Mouse (Mus musculus) heart, postnatal 0 days (tissue): ENCODE data around the gene Cd200. TPM values are rescaled to one million over a fixed set of nuclear protein-coding genes. Genes with fewer than 3 reads are reported as not detected.
"Not testable (repeated sequence)": the region's sequence is repeated elsewhere in the genome, so short reads cannot be mapped to it uniquely, and the experiment has no call there.

Experiments
- ATAC-seq: fragments of 200-750 bp; cut with Nextera tagmentation; 2 replicates; pipeline ENCODE4 v1.8.0; 2017; ENCODE audit warnings: low read depth, moderate number of reproducible peaks, moderate library complexity; ENCODE audit not compliant: insufficient read depth
- DNase-seq: peaks from one replicate; pipeline ENCODE4 v3.0.0-alpha.2; 2016; ENCODE audit warnings: low spot score
- H3K27ac ChIP-seq: fragments of 300-500 bp; sonication (generic); 2 replicates; pipeline ENCODE4 v1.5.1; 2014; ENCODE audit warnings: low read depth, mild to moderate bottlenecking
- H3K27me3 ChIP-seq: fragments of 300-500 bp; sonication (generic); 2 replicates; pipeline ENCODE4 v1.6.1; 2014; ENCODE audit warnings: low read length, mixed read lengths; ENCODE audit not compliant: control insufficient read depth, insufficient read depth
- H3K36me3 ChIP-seq: fragments of 300-500 bp; sonication (generic); replicated peaks from 2 replicates; pipeline ENCODE4 v1.6.1; 2014; ENCODE audit warnings: low read length, mixed read lengths; ENCODE audit not compliant: control insufficient read depth, insufficient read depth
- H3K4me1 ChIP-seq: fragments of 300-500 bp; sonication (generic); 2 replicates; pipeline ENCODE4 v1.6.1; 2014; ENCODE audit warnings: antibody characterized with exemption; ENCODE audit not compliant: control insufficient read depth, insufficient read depth
- H3K4me2 ChIP-seq: fragments of 300-500 bp; sonication (generic); 2 replicates; pipeline ENCODE4 v1.6.1; 2014; ENCODE audit warnings: low read depth, mild to moderate bottlenecking, low read length, moderate library complexity
- H3K4me3 ChIP-seq: fragments of 300-500 bp; sonication (generic); 2 replicates; pipeline ENCODE4 v1.5.1; 2014; ENCODE audit warnings: low read depth, low read length
- H3K9ac ChIP-seq: fragments of 300-500 bp; sonication (generic); replicated peaks from 2 replicates; pipeline ENCODE4 v1.6.1; 2014; ENCODE audit warnings: low read depth, low read length, mixed read lengths
- H3K9me3 ChIP-seq: fragments of 300-500 bp; sonication (generic); replicated peaks from 2 replicates; pipeline ENCODE4 v1.6.1; 2016; ENCODE audit warnings: low read length; ENCODE audit not compliant: control insufficient read depth
- CTCF ChIP-seq: IDR thresholded peaks from 2 replicates; pipeline ENCODE4 v1.5.1; 2016; ENCODE audit warnings: antibody characterized with exemption, control low read depth, low read depth
- EP300 ChIP-seq: IDR thresholded peaks from 2 replicates; pipeline ENCODE4 v1.6.1; 2016; ENCODE audit warnings: antibody characterized with exemption, low read depth
- WGBS: fragments of 180-500 bp; shearing (Covaris S2); extraction: QIAGEN DNeasy Blood & Tissue Kit; methylation state at CpG from one replicate; pipeline ENCODE4 v1.1.7; 2014; 5-methylcytosine and 5-hydroxymethylcytosine counted together
- polyA plus RNA-seq: library from polyadenylated mRNA; unstranded; fragments of >200 nt; fragmentation: Nextera tagmentation; extraction: Ambion mirVana; gene quantifications from 2 replicates; pipeline ENCODE4 v1.2.1, GENCODE M21; 2015
- total RNA-seq: library from RNA; depleted of rRNA; stranded (reverse); fragments of >200 nt; gene quantifications from 2 replicates; pipeline ENCODE4 v1.2.3, GENCODE M21; 2014; ENCODE audit warnings: low replicate concordance

Gene Cd200
- total and polyA plus RNA-seq, 2 experiments from 2014 or later = 31.0 to 67.7 TPM

DNA sequence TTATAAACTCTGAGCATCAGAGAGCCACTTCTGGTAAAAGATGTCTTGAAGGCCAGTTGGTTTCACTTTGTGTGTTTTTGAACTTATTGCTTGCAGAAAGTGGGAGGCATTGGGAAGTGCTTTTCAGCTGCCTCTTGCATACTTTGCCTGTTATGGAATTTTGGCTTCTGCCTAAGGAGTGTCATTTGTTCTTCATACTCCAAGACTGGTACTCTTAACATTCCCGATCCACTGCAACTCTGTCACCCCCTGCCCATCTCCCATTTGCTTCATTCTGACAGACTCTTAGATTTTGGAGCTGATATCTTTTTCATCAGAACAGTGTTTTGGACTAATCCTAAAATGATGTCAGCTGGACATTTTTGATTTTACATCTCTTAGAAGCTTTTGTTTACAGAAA, 51.7 kb downstream of the Cd200 start:
- no peaks in the 10 kb centered on the region for H3K27me3 ChIP-seq
- no peaks in the 10 kb centered on the region for H3K9me3 ChIP-seq
- no peaks in the 10 kb centered on the region for H3K36me3 ChIP-seq
- TF ChIP-seq EP300 (no peak), CTCF (no peak)
- 64% methylated on average over 1 of the region's 1 CpGs for WGBS
- H3K27ac ChIP-seq = no peak overlapping the region
- H3K4me1 ChIP-seq = no peaks in the 10 kb centered on the region; the same call in 1 of the 2 replicates
- ATAC-seq = no peak
- DNase-seq = no peak
- no peak overlapping the region for H3K4me2 ChIP-seq
- no peak overlapping the region for H3K4me3 ChIP-seq
- H3K9ac ChIP-seq = no peak overlapping the region

DNA sequence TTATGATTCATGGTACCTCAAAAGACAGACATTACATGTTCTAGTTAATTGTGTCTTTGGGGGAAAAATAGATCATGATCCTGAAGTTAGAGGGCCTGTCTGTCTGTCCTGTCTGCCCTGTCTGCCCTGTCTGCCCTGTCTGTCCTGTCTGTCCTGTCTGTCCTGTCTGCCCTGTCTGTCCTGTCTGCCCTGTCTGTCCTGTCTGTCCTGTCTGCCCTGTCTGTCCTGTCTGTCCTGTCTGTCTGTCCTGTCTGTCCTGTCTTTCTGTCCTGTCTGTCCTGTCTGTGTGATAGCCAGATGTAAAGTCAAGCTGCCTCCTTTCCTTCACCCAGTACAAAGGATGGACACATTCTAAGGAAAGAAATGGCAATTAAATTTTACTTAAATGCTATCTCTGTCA, 56.0 kb downstream of the Cd200 start:
- H3K9me3 ChIP-seq = no peaks in the 10 kb centered on the region
- ATAC-seq (peak; percentile 60; the same call in 1 of the 2 replicates), DNase-seq (no peak)
- H3K36me3 ChIP-seq = no peaks in the 10 kb centered on the region
- no peak overlapping the region for H3K27ac ChIP-seq
- no peak overlapping the region for H3K9ac ChIP-seq
- H3K27me3 ChIP-seq = no peaks in the 10 kb centered on the region
- H3K4me3 ChIP-seq = no peak overlapping the region
- no peak overlapping the region for H3K4me2 ChIP-seq
- H3K4me1 ChIP-seq = no peaks in the 10 kb centered on the region
- TF ChIP-seq CTCF (no peak), EP300 (no peak)

DNA sequence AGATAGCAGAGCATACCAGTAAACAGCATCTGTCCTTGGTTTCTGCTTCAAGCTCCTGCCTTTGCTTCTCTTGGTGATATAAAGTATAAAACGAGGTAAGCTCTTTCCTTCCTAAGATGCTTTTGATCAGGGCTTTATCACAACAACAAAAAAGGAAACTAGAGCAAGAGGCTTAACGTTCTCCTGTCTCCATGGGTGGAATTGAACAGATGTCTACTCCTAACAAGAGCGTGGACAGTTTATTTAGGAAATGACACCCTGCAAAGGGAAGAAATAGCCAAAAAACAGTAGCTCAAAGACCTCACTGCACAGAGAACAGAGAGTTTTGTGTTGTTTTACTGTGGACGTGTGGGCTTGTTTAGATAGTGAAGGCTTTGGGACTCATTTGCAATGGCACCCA, 58.1 kb downstream of the Cd200 start:
- H3K4me3 ChIP-seq = no peak overlapping the region
- ATAC-seq (no peak), DNase-seq (no peak)
- no peaks in the 10 kb centered on the region for H3K9me3 ChIP-seq
- no peaks in the 10 kb centered on the region for H3K4me1 ChIP-seq
- H3K27me3 ChIP-seq = no peaks in the 10 kb centered on the region
- H3K4me2 ChIP-seq = no peak overlapping the region
- no peak overlapping the region for H3K9ac ChIP-seq
- no peaks in the 10 kb centered on the region for H3K36me3 ChIP-seq
- no peak for TF ChIP-seq CTCF
- TF ChIP-seq EP300 = no peak
- no peak overlapping the region for H3K27ac ChIP-seq
- 57% methylated on average over 4 of the region's 4 CpGs for whole genome bisulfite sequencing

DNA sequence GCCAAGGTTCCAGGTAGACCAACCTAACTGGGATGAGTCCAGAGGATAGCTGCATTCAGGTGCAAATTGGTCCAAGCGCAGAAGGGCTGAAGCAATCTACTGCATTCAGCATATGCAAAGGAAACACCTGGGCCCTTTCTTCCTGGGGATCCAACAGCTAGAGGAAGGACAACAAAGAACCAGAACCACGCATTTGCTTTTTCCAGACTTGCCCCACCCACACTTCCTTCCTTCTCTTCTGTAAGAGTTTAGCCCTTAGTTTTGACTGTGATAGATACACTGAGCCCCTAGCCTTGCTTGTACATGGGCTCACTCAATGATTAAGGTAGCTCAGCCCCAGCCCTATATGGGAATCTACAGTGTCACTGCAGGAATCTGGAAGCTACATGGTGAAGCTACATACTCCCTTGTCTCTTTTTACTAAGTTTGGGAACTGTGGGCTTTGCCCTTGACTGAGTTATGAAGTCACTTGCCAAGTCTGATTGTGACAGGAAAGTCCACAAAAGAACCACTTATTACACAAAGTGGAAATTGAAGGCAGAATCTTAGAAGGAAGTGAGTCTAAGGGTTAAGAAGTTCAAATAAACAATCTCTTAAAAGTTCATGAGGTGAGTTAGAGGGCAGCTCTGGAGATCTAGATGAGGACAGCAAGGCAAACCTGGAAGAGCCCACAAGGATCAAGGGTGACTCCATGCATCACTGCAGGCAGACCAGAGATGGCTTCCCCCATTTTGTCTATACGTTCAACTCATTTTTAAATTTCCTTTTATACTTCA, 59.1 kb downstream of the Cd200 start:
- no peaks in the 10 kb centered on the region for H3K4me1 ChIP-seq
- no peaks in the 10 kb centered on the region for H3K36me3 ChIP-seq
- 64% methylated on average over 3 of the region's 3 CpGs for whole genome bisulfite sequencing
- H3K27me3 ChIP-seq = no peaks in the 10 kb centered on the region
- TF ChIP-seq CTCF = no peak
- peak; percentile 88 for TF ChIP-seq EP300
- DNase-seq (peak; percentile 45), ATAC-seq (peak; percentile 57)
- H3K9ac ChIP-seq = no peak overlapping the region
- H3K4me3 ChIP-seq = no peak overlapping the region
- peak overlapping the region; percentile 56 for H3K27ac ChIP-seq
- H3K9me3 ChIP-seq = no peaks in the 10 kb centered on the region
- no peak overlapping the region for H3K4me2 ChIP-seq

DNA sequence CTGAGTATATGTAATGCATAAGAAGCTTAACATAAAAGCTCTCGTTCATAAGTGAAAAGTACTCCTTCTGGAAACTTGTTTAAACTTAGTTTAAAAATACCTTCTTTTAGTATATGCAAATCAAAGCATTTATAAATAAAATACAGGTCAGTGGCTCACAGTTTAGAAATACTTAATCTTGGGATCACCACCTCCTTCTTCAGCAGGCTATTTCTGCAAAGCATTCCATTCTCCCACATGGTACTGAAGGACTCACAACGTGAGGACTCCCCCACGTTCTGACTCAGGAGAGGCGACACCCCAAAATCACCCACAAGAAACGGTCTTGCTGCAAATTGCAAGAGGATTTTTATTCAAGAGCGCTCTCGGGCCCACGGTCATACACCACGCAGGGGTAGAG, 60.6 kb downstream of the Cd200 start:
- not testable (repeated sequence) for H3K4me1 ChIP-seq, H3K27ac ChIP-seq, H3K9me3 ChIP-seq, H3K4me2 ChIP-seq, DNase-seq, H3K9ac ChIP-seq, H3K4me3 ChIP-seq, H3K27me3 ChIP-seq, H3K36me3 ChIP-seq, ATAC-seq
- 77% methylated on average over 5 of the region's 9 CpGs for WGBS

DNA sequence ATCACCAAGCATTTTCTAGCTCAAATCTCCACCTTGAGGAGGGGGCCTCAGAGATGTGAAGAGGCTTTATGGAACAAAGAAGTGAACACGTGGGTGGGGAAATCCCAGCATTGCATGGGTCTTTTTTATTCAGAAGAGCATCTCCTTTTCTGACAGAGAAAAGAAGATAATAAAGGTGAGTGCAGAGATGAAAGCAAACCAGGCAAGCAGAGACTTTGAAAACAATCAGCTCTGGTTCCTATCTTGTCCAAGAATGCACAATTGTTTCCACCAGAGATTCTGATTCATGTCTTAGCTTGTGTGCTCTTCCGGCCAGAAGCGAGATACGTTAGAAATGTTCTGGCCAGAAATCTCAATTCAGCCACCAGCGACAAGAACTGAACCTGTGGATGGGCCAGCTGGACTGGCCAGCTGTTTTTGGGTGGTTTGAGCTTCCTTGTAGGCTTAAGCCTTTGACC, 61.9 kb downstream of the Cd200 start:
- no peaks in the 10 kb centered on the region for H3K36me3 ChIP-seq
- no peak overlapping the region for H3K4me2 ChIP-seq
- DNase-seq = no peak
- no peak overlapping the region for H3K4me3 ChIP-seq
- no peak overlapping the region for H3K9ac ChIP-seq
- H3K27ac ChIP-seq = no peak overlapping the region
- WGBS = 74% methylated on average over 5 of the region's 5 CpGs
- H3K27me3 ChIP-seq = no peaks in the 10 kb centered on the region
- TF ChIP-seq CTCF (no peak), EP300 (no peak)
- no peaks in the 10 kb centered on the region for H3K9me3 ChIP-seq
- H3K4me1 ChIP-seq = no peaks in the 10 kb centered on the region
- no peak for ATAC-seq
